Mouse (Mus musculus) v-Abl transformed pro-B cells (cell line): Measurements from ENCODE around the gene Stox2.

Experiments used
- in situ Hi-C, 2 experiments: fragments of 400-800 bp; cut with MboI; formaldehyde crosslinking; loops; one replicate each; pipeline ENCODE4 v1.15.1; 2025; ENCODE audit not compliant: unreplicated experiment in 2 of 2

Gene Stox2

DNA sequence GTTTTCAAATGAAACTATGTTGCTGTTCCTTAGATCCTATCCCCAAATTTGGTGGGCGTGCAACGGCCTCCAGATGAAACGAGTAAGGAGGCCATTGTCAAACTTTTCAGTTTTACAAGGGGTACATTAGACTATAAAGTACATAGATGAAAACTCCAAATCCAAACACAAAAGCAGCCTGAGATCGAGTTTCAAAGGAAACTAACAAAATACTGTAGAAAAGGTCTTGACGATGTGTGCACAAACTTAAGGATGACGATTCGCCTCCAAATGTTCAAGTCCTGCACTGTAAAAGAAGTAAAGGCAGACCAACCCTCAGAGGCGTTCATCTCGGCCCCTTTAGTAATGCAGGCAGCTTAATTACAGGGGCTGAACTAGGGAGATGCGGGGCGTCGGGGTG, 34.8 kb downstream of the Stox2 start:
- in situ Hi-C loops = no loop called here

GRCm38 (mm10) chr8:47409061-47409460, 37.1 kb downstream of the Stox2 start:
- in situ Hi-C loops = no loop called here

DNA sequence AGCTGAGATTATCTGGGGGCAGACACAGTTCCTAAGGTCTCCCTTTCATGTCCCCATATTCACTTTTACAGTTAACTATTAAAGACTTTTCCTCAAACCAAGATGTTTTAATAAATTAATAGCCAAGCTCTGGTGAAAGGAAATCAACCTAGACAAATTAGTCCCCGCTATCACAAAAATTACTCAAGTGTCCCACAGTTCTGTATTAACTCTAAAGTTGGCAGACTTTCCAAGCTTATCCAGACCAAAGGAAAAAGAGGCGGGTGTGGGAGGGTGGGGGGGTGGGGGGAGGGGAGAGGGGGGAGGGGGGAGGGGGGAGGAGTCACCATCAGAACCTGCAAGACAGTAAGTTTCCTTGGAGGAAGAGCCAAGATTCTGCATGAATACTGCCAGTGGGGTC, 41.3 kb downstream of the Stox2 start:
- in situ Hi-C loops = no loop called here

- in situ Hi-C loops = no loop called here
These were observed 53.2 kb downstream of the Stox2 start for GRCm38 (mm10) chr8:47392927-47393326.

GRCm38 (mm10) chr8:47392290-47392689, 53.9 kb downstream of the Stox2 start:
- in situ Hi-C loops = no loop called here

GRCm38 (mm10) chr8:47391844-47392243, 54.3 kb downstream of the Stox2 start:
- in situ Hi-C loops = no loop called here

GRCm38 (mm10) chr8:47389430-47389829, 56.7 kb downstream of the Stox2 start:
- in situ Hi-C loops = loop anchor here in 1 of 2 experiments (10.0 kb wide), 1 partner anchor 295 kb away; no protein-coding TSS in a partner anchor

DNA sequence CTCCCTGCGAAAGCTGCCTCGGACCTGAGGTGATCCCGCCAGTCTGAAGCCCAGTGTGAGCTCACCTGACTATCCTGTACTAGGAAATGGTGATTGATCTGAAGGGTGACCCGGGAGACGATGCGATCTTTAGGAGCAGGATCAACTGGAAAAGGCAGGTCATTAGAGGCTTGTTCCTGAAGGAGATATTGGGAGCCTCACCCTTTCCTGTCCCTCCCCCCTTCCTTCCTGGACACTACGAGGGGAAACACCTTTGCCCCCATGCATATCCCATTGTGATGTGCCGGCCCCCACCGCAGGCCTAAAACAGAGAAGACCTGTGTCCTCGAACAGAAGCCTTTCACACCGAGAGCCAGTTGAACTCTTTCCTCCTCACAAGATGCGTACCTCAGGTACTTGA, 58.0 kb downstream of the Stox2 start:
- in situ Hi-C loops = loop anchor here in 1 of 2 experiments (10.0 kb wide), 1 partner anchor 297 kb away; no protein-coding TSS in a partner anchor

GRCm38 (mm10) chr8:47385810-47386209, 60.4 kb downstream of the Stox2 start:
- in situ Hi-C loops = loop anchor here in 1 of 2 experiments (10.0 kb wide), 1 partner anchor 299 kb away; no protein-coding TSS in a partner anchor

DNA sequence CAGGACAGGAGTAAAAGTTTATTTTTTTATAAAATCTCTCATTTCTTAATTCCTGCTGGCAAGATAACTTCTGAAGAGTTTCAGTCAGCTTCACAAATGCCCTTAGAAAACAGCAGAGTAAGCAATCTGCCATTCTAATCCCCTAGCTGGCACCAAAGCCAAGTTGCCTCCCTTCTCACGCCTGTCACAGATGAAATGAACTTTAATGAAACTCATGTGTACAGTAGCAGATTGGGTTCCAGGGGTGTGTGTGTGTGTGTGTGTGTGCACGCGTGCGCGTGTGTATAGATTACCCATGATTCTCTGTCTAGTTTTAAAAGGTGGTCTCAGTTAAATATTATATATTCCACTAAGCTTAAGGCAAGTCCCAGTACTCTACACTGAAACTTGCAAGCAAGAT, 62.0 kb downstream of the Stox2 start:
- in situ Hi-C loops = loop anchor here in 1 of 2 experiments (10.0 kb wide), 1 partner anchor 301 kb away; no protein-coding TSS in a partner anchor

DNA sequence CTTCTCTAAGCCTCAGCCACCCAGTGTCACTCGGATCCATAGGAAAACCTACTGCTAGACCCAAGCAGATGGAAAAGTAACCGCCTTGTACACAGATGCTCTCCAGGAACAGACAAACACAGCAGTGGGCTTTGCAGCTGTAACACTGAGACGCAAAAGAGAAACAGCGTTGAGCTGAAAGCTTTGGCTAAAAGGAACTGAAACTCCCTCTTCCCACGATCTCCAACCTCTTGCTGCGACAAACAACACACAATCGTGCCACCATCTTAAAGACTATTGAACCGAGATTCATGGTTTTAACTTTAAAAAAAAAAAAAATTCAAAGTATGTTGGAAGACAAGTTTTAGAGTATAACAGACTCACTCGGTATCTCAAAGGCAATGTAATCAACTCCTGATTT, 62.5 kb downstream of the Stox2 start:
- in situ Hi-C loops = loop anchor here in 1 of 2 experiments (10.0 kb wide), 1 partner anchor 301 kb away; no protein-coding TSS in a partner anchor

DNA sequence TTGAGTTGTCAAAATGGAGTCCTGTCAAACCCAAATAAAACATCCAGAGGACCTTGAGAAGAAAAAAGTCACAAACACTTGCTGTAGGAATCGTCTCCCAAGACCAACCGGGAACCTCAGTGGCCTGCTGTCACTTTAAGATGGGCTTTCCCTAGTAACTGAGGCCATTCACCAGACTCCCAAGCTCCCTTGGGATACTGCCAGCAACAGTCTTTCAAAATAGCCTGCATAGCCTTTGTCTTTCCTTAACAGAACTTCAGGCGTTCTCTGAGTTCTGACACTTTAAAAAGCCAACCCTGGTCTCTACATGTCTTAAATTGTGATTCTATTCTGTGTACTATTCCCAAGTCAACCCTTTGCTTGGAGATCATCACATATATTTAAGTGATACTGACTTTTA, 64.9 kb downstream of the Stox2 start:
- in situ Hi-C loops = loop anchor here in 1 of 2 experiments (10.0 kb wide), 1 partner anchor 304 kb away; no protein-coding TSS in a partner anchor

GRCm38 (mm10) chr8:47380725-47381124, 65.4 kb downstream of the Stox2 start:
- in situ Hi-C loops = loop anchor here in 1 of 2 experiments (10.0 kb wide), 1 partner anchor 304 kb away; no protein-coding TSS in a partner anchor

GRCm38 (mm10) chr8:47380075-47380474, 66.1 kb downstream of the Stox2 start:
- in situ Hi-C loops = loop anchor here in 1 of 2 experiments (10.0 kb wide), 1 partner anchor 305 kb away; no protein-coding TSS in a partner anchor

DNA sequence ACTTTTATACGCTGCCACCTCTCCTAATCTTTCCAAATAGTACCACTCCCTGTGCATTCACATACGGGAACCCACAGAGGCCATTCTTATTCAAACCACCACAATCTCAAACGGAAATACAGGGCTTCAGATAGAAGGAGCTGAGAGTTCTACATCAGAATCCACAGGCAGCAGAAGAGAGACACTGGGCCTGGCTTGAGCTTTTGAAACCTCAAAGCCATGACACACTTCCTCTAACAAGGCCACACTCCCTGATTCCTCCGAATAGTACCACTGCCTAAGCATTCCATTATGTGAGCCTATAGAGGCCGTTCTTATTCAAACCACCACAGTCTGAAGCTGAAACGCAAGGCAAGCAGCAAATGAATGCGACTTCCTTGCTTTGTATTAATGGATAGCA, 69.5 kb downstream of the Stox2 start:
- in situ Hi-C loops = loop anchor here (10.0 kb wide), 3 partner anchors 532 to 1132 kb away; no protein-coding TSS in a partner anchor

- in situ Hi-C loops = loop anchor here (5.0 to 25.0 kb wide), 10 partner anchors 166 to 1129 kb away; no protein-coding TSS in a partner anchor
These were observed 72.4 kb downstream of the Stox2 start for GRCm38 (mm10) chr8:47373757-47374156.

GRCm38 (mm10) chr8:47371539-47371938, 74.6 kb downstream of the Stox2 start:
- in situ Hi-C loops = loop anchor here (5.0 to 25.0 kb wide), 10 partner anchors 164 to 1127 kb away; no protein-coding TSS in a partner anchor

GRCm38 (mm10) chr8:47371081-47371480, 75.1 kb downstream of the Stox2 start:
- in situ Hi-C loops = loop anchor here (5.0 to 25.0 kb wide), 10 partner anchors 164 to 1126 kb away; no protein-coding TSS in a partner anchor

DNA sequence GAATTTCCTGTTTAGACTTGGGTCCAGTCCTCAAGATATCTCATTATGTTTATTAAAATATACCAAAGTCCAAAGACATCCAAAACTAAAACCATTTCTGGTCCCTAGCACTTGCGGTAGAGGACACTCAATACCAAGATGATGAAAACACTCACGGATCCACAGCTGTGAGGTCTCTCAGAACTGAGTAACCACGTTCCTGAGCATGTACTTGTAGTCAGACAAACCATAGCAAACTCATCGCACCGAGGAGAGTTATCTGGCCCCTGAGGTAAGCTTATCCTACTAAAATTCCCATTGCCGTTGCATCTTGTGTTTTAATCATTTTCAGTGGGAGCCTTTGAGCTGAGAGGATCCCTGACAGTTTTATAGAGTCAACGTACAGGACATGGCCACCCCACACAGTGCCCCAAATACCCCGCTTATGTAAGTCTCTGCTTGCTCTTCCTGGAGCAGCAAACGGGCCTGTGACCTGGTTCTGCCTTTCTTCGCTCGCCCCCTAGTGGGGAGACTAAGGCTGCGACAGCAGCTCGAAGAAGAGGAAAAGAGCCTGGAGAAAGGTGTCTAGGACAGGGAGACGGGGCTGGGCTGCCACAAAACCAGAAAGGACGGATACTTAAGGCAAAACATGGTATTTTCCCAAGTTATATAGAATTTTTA, 75.6 kb downstream of the Stox2 start:
- in situ Hi-C loops = loop anchor here (5.0 to 25.0 kb wide), 10 partner anchors 163 to 1126 kb away; no protein-coding TSS in a partner anchor

- in situ Hi-C loops = loop anchor here (5.0 to 25.0 kb wide), 10 partner anchors 163 to 1125 kb away; no protein-coding TSS in a partner anchor
These were observed 76.2 kb downstream of the Stox2 start for GRCm38 (mm10) chr8:47369949-47370348.

DNA sequence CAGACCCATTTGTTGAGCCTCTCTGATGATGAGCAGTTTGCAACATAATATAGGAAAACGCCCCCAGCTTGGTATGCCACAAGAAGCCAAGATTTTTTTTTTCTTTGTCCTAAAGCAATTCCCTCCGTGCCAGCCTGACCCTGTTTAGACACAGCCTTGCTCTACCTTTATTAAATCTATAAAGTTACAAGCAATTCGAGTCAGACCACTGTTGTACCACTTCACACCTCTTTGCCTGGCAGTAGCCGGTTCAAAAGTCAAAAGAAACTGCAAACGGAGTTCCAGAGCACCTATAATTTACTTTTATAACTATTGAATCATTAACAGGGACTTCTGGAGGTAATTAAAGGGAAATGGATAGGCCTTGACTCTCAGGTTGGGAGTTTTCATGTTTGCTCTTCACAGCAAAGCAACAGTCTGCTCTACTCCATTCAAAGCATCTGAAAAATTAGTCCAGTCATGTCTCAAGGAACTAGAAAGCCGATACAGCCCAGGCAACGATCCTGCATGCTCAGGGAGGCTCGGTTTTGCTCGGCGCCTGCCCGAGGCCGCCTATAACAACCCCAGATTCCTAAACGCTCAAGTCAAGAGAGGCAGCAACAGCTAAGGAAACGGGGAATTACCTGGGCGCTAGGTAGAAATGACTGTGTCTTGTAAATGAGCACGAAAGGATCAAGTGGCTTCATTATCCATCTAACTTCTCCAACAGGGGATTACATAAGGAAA, 77.0 kb downstream of the Stox2 start:
- in situ Hi-C loops = loop anchor here in 1 of 2 experiments (25.0 kb wide), 1 partner anchor 1057 kb away; no protein-coding TSS in a partner anchor
